Mouse (Mus musculus) G1E (cell line): ENCODE measurements at regions not wholly inside any gene's neighbourhood (a gene's known extent, or its start where the extent isn't known, plus 50 kb on each side); places are given as distances from the start of the nearest gene placed in this dataset.

Experiments used
- CTCF ChIP-seq: IDR thresholded peaks from 2 replicates; pipeline ENCODE4 v1.5.1; 2012; ENCODE audit warnings: low read depth, low read length, inconsistent platforms, mixed read lengths
- GATA1 ChIP-seq: IDR thresholded peaks from 2 replicates; pipeline ENCODE4 v1.6.1; 2012; ENCODE audit warnings: borderline replicate concordance, low read length, inconsistent platforms, mixed read lengths
- GATA2 ChIP-seq: IDR thresholded peaks from 2 replicates; pipeline ENCODE4 v1.6.1; 2012; ENCODE audit warnings: low read depth, low read length, inconsistent platforms, borderline replicate concordance
- POLR2AphosphoS5 ChIP-seq: IDR thresholded peaks from 2 replicates; pipeline ENCODE4 v1.6.1; 2012; ENCODE audit warnings: low read depth, low read length, inconsistent platforms; ENCODE audit not compliant: insufficient replicate concordance
- TAL1 ChIP-seq: conservative IDR thresholded peaks from 2 replicates; pipeline ENCODE4 v1.6.1; 2012; ENCODE audit warnings: low read depth, low read length, inconsistent platforms, mixed read lengths

- TF ChIP-seq CTCF (no peak), TAL1 (no peak), POLR2AphosphoS5 (no peak), GATA1 (no peak), GATA2 (no peak)
Observed at GRCm38 (mm10) chr19:35150780-35151725, 228.9 kb downstream of the Kif20b start.
